In the genomic region with DNA sequence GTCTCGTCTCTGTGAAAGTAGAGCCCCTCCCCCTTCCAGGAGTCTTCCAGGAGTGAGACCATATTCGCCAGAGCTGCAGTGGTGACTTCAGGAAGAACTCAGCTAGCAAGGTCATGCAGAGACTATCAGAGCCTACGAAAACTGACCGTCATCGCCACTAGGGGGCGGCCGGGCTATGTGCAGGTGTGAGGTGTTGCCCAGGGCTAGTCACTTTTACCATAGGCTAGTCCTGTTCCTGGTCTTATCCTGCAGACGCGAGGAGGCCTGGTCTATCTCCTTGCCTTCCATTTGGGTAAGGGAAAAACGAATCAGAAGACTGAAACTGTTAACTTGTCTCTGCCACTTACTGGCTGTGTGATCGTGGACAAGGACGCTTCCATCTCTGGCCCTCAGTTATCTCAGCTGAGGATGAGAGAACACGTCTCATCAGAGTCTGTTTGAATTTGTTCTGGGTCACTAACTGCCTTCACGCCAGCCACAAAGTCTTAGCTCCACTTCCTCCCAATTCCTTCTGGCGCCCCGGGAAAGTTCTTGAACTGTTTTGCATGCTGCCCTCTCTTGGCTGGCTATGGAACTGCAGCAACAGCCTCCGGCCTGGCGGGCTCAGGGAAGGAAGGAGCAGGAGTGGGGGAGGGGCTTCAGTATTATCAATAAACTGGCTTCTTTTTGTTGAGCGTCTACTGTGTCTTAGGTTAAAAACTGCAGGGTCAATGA, we compare ENCODE assay signal across 8 mouse cellular contexts. TPM values are rescaled to one million over a fixed set of nuclear protein-coding genes. Genes with fewer than 3 reads are reported as not detected.
A peak's percentile ranks its signal among the peaks of the same experiment; 100 is the strongest.
DNase-seq lines count a peak whose midpoint lies in the region; ATAC-seq and TF ChIP-seq lines count a peak whose summit lies in the region.

No protein-coding gene starts in this region.

- WGBS in embryonic facial prominence, embryonic 11.5 days: 7% methylated on average over 19 of the region's 19 CpGs
- WGBS in heart, embryonic 10.5 days: 8% methylated on average over 19 of the region's 19 CpGs
- 5% methylated on average over 19 of the region's 19 CpGs for WGBS in kidney, postnatal 0 days
- 5% methylated on average over 19 of the region's 19 CpGs for WGBS in liver, embryonic 11.5 days
- 10% methylated on average over 19 of the region's 19 CpGs for WGBS in neural tube, embryonic 13.5 days

- H3K4me3 ChIP-seq in C2C12 (ENCODE audit: insufficient read depth, poor library complexity, severe bottlenecking): no peak overlapping the region
- no peak overlapping the region for H3K4me3 ChIP-seq in embryonic facial prominence, embryonic 11.5 days (ENCODE audit: low read depth, low read length)
- H3K4me3 ChIP-seq in heart, embryonic 10.5 days: peak overlapping the region; percentile 33; the same call in 1 of the 2 replicates
- H3K4me3 ChIP-seq in kidney, postnatal 0 days (replicated peaks; ENCODE audit: low read depth, low read length): no peak overlapping the region
- peak overlapping the region; percentile 22 for H3K4me3 ChIP-seq in liver, embryonic 11.5 days (ENCODE audit: low read depth, low read length)
- no peak overlapping the region for H3K4me3 ChIP-seq in neural tube, embryonic 13.5 days

- H3K4me1 ChIP-seq in embryonic facial prominence, embryonic 11.5 days (ENCODE audit: control insufficient read depth, insufficient read depth, low read length): no peaks in the 10 kb centered on the region
- peaks cover 15% of the 10 kb centered on the region for H3K4me1 ChIP-seq in heart, embryonic 10.5 days
- H3K4me1 ChIP-seq in kidney, postnatal 0 days (replicated peaks; ENCODE audit: insufficient read depth, low read length): no peaks in the 10 kb centered on the region
- peaks cover 9% of the 10 kb centered on the region for H3K4me1 ChIP-seq in liver, embryonic 11.5 days (replicated peaks; ENCODE audit: control insufficient read depth, insufficient read depth, low read length)
- H3K4me1 ChIP-seq in neural tube, embryonic 13.5 days (replicated peaks): no peaks in the 10 kb centered on the region

- H3K36me3 ChIP-seq in C2C12 (ENCODE audit: control insufficient read depth, insufficient read depth): no peaks in the 10 kb centered on the region
- no peaks in the 10 kb centered on the region; the same call in 1 of the 2 replicates for H3K36me3 ChIP-seq in embryonic facial prominence, embryonic 11.5 days (replicated peaks; ENCODE audit: control insufficient read depth, insufficient read depth, low read depth, low read length)
- H3K36me3 ChIP-seq in heart, embryonic 10.5 days: no peaks in the 10 kb centered on the region
- no peaks in the 10 kb centered on the region for H3K36me3 ChIP-seq in kidney, postnatal 0 days (ENCODE audit: insufficient read depth, low read length)
- no peaks in the 10 kb centered on the region for H3K36me3 ChIP-seq in liver, embryonic 11.5 days (ENCODE audit: control insufficient read depth, insufficient read depth, low read length)
- no peaks in the 10 kb centered on the region for H3K36me3 ChIP-seq in neural tube, embryonic 13.5 days

- no peak overlapping the region for H3K4me2 ChIP-seq in embryonic facial prominence, embryonic 11.5 days (ENCODE audit: low read depth, low read length)
- peak overlapping the region; percentile 45; the same call in 1 of the 2 replicates for H3K4me2 ChIP-seq in kidney, postnatal 0 days (ENCODE audit: low read length)
- H3K4me2 ChIP-seq in liver, embryonic 11.5 days: peak overlapping the region; percentile 56
- H3K4me2 ChIP-seq in neural tube, embryonic 13.5 days: 0 out of 2 replicates have a peak overlapping the region, but pooled peaks have one; percentile 14

- no peaks in the 10 kb centered on the region for H3K27me3 ChIP-seq in C2C12 (ENCODE audit: control insufficient read depth, insufficient read depth, insufficient read length)
- no peaks in the 10 kb centered on the region for H3K27me3 ChIP-seq in embryonic facial prominence, embryonic 11.5 days (ENCODE audit: control insufficient read depth, insufficient read depth, low read length)
- peaks cover 51% of the 10 kb centered on the region for H3K27me3 ChIP-seq in heart, embryonic 10.5 days (ENCODE audit: insufficient read depth, poor library complexity, severe bottlenecking)
- no peaks in the 10 kb centered on the region for H3K27me3 ChIP-seq in kidney, postnatal 0 days (ENCODE audit: insufficient read depth, low read length)
- 0 out of 2 replicates have a peak, but pooled peaks cover 2% of the 10 kb centered on the region for H3K27me3 ChIP-seq in liver, embryonic 11.5 days (replicated peaks; ENCODE audit: control insufficient read depth, insufficient read depth, low read length)
- no peaks in the 10 kb centered on the region; the same call in 1 of the 2 replicates for H3K27me3 ChIP-seq in neural tube, embryonic 13.5 days

- H3K79me2 ChIP-seq in C2C12 (ENCODE audit: control insufficient read depth, insufficient read depth): no peaks in the 10 kb centered on the region

- peak overlapping the region; percentile 24 for H3ac ChIP-seq in C2C12 (ENCODE audit: control insufficient read depth, insufficient read length, low read depth)

- no peaks in the 10 kb centered on the region for H3K9me3 ChIP-seq in embryonic facial prominence, embryonic 11.5 days (replicated peaks; ENCODE audit: control insufficient read depth, low read length)
- H3K9me3 ChIP-seq in heart, embryonic 10.5 days: no peaks in the 10 kb centered on the region
- no peaks in the 10 kb centered on the region for H3K9me3 ChIP-seq in kidney, postnatal 0 days (replicated peaks; ENCODE audit: low read length)
- H3K9me3 ChIP-seq in liver, embryonic 11.5 days (ENCODE audit: control insufficient read depth, low read length): no peaks in the 10 kb centered on the region
- no peaks in the 10 kb centered on the region for H3K9me3 ChIP-seq in neural tube, embryonic 13.5 days

- no peaks in the 10 kb centered on the region for H3K79me3 ChIP-seq in C2C12 (ENCODE audit: low read depth)

- no peak overlapping the region for H3K9ac ChIP-seq in embryonic facial prominence, embryonic 11.5 days (replicated peaks; ENCODE audit: low read length)
- H3K9ac ChIP-seq in kidney, postnatal 0 days (ENCODE audit: low read depth, low read length): no peak overlapping the region
- no peak overlapping the region for H3K9ac ChIP-seq in liver, embryonic 11.5 days (ENCODE audit: low read depth, low read length)
- no peak overlapping the region for H3K9ac ChIP-seq in neural tube, embryonic 13.5 days

- peak; percentile 64; the same call in 1 of the 2 replicates for ATAC-seq in embryonic facial prominence, embryonic 11.5 days (replicated peaks; ENCODE audit: insufficient number of reproducible peaks, low FRiP score, low TSS enrichment, low read depth)
- ATAC-seq in kidney, postnatal 0 days (replicated peaks; ENCODE audit: low FRiP score, low read depth): 0 out of 2 replicates have a peak, but pooled peaks have one; percentile 62
- ATAC-seq in liver, embryonic 11.5 days (replicated peaks; ENCODE audit: low FRiP score): peak; percentile 81
- ATAC-seq in neural tube, embryonic 13.5 days (ENCODE audit: low read depth): no peak

- peak; percentile 93 for TF ChIP-seq CTCF in C2C12 (IDR thresholded peaks at IDR 0.05; ENCODE audit: control insufficient read depth, insufficient read depth, insufficient read length)
- TF ChIP-seq CTCF in kidney, postnatal 0 days (IDR thresholded peaks at IDR 0.05; ENCODE audit: low read depth): peak; percentile 75

- peak; percentile 83 for DNase-seq in adrenal gland, postnatal 25 days
- peak; percentile 92 for DNase-seq in embryonic facial prominence, embryonic 11.5 days (ENCODE audit: low spot score)
- peak; percentile 89 for DNase-seq in heart, embryonic 10.5 days (ENCODE audit: low spot score)
- peak; percentile 90 for DNase-seq in kidney, postnatal 0 days (ENCODE audit: low spot score)
- peak; percentile 83 for DNase-seq in liver, embryonic 11.5 days (ENCODE audit: low spot score)
- peak; percentile 27 for DNase-seq in telencephalon, adult 2 months (ENCODE audit: low read depth, low spot score)

- H3K27ac ChIP-seq in embryonic facial prominence, embryonic 11.5 days (replicated peaks; ENCODE audit: low read depth, low read length): no peak overlapping the region
- no peak overlapping the region for H3K27ac ChIP-seq in heart, embryonic 10.5 days
- H3K27ac ChIP-seq in kidney, postnatal 0 days: no peak overlapping the region
- no peak overlapping the region for H3K27ac ChIP-seq in liver, embryonic 11.5 days (ENCODE audit: low read depth, low read length)
- H3K27ac ChIP-seq in neural tube, embryonic 13.5 days (replicated peaks): no peak overlapping the region

TF ChIP-seq in C2C12, 6 proteins besides CTCF, POLR2A, EP300 and RAD21:
- TF ChIP-seq CEBPB (IDR thresholded peaks at IDR 0.05; ENCODE audit: low read depth): no peak
- no peak for TF ChIP-seq USF1 (IDR thresholded peaks at IDR 0.05; ENCODE audit: low read depth)
- no peak for TF ChIP-seq FOSL1 (IDR thresholded peaks at IDR 0.05; ENCODE audit: insufficient read depth, low read length, poor library complexity, severe bottlenecking)
- TF ChIP-seq MYOD1 (IDR thresholded peaks at IDR 0.05; ENCODE audit: control insufficient read depth, insufficient read length, low read depth): no peak
- TF ChIP-seq MAX (IDR thresholded peaks at IDR 0.05): no peak

RNA-seq across cellular contexts. Expression of a gene that starts 53.5 kb away (rescaled TPM):
- polyA plus RNA-seq in C2C12 (2012; fragmentation: generic; extraction: Trizol): 19.5 TPM
- 1.0 and 1.7 TPM in 2 replicates for total RNA-seq in adrenal gland, postnatal 25 days (2021)
- 0.48 and 0.86 TPM in 2 replicates for polyA plus RNA-seq in embryonic facial prominence, embryonic 11.5 days (2014; fragmentation: Nextera tagmentation; extraction: Ambion mirVana)
- 0.05 TPM in 1 of 2 replicates, not detected in the other for polyA plus RNA-seq in heart, embryonic 10.5 days (2016; fragmentation: Nextera tagmentation; extraction: Ambion mirVana)
- polyA plus RNA-seq in kidney, postnatal 0 days (2015; fragmentation: Nextera tagmentation; extraction: Ambion mirVana): 0.05 TPM in 1 of 2 replicates, not detected in the other
- 0.71 and 0.82 TPM in 2 replicates for polyA plus RNA-seq in liver, embryonic 11.5 days (2014; fragmentation: Nextera tagmentation; extraction: Ambion mirVana)
- 1.7 and 1.9 TPM in 2 replicates for polyA plus RNA-seq in neural tube, embryonic 13.5 days (2015; fragmentation: Nextera tagmentation; extraction: Ambion mirVana)

Comparison
In these comparisons a context has a peak if more than half of its experiments do, and no peak if none do; other contexts are left out.
1. H3K4me3 ChIP-seq: peak in heart, embryonic 10.5 days (single experiment) and liver, embryonic 11.5 days (single experiment); none in C2C12 (single experiment), embryonic facial prominence, embryonic 11.5 days (single experiment), kidney, postnatal 0 days (single experiment) and neural tube, embryonic 13.5 days (single experiment).
2. DNase-seq: peak in every context shown above with its lines; median percentile 92 in embryonic facial prominence, embryonic 11.5 days; 90 in kidney, postnatal 0 days; 89 in heart, embryonic 10.5 days; 83 in adrenal gland, postnatal 25 days; 83 in liver, embryonic 11.5 days; 27 in telencephalon, adult 2 months.